Mouse (Mus musculus) heart, adult 10 weeks (tissue): Measurements from ENCODE around the gene Atm. TPM values are rescaled to one million over a fixed set of nuclear protein-coding genes. Genes with fewer than 3 reads are reported as not detected.

Experiments
- polyA plus RNA-seq: library from polyadenylated mRNA; stranded (reverse); fragments of 350-450 nt; fragmentation: Illumina TruSeq; extraction: RNeasy Lipid Tissue Mini Kit (QIAGEN cat#74804); gene quantifications from one replicate; pipeline ENCODE4 v1.2.3, GENCODE M21; 2014; ENCODE audit warnings: low read depth, low replicate concordance

Atm gene
- 5.2 TPM for polyA plus RNA-seq

GRCm38 (mm10) chr9:53536558-53537320 is at the start of gene Atm, which contains the start of gene Npat:
TSS of gene Atm (minus strand) at chr9:53536740.
TSS of gene Npat (plus strand) at chr9:53537047.

GRCm38 (mm10) chr9:53402291-53402711 is 134.2 kb downstream of the Atm start, which contains the start of gene 4930550C14Rik:
TSS of gene 4930550C14Rik (plus strand) at chr9:53402325.

Other genes with a start within 250 kb of the Atm start
- gene Exph5, start 235.1 kb downstream of the Atm start, polyA plus RNA-seq, result not detected
- gene Kdelc2, start 152.7 kb downstream of the Atm start, polyA plus RNA-seq, result 10.6 TPM
- 0.81 TPM for gene 4930550C14Rik, start 134.4 kb downstream of the Atm start, polyA plus RNA-seq
- 4.6 TPM for gene Npat, start 307 bp upstream of the Atm start, polyA plus RNA-seq
- gene Acat1, start 73.6 kb upstream of the Atm start, polyA plus RNA-seq, result 393 TPM
- gene Cul5, start 133.3 kb upstream of the Atm start, polyA plus RNA-seq, result 25.5 TPM
- not detected for gene Rab39, start 169.5 kb upstream of the Atm start, polyA plus RNA-seq
- gene Slc35f2, start 234.8 kb upstream of the Atm start, polyA plus RNA-seq, result 0.29 TPM